Mouse (Mus musculus) erythroblast, embryonic 14.5 days (primary cell): ENCODE results near the gene Mocs1.
"Not testable (repeated sequence)": the region's sequence is repeated elsewhere in the genome, so short reads cannot be mapped to it uniquely, and the experiment has no call there.

Experiments
- GATA1 ChIP-seq: IDR thresholded peaks from 2 replicates; pipeline ENCODE4 v1.6.1; 2012; ENCODE audit warnings: low read length, inconsistent platforms, mixed read lengths
- TAL1 ChIP-seq: IDR thresholded peaks from 3 replicates; pipeline ENCODE4 v1.6.1; 2012; ENCODE audit warnings: low read length, inconsistent platforms, mixed read lengths

GRCm38 (mm10) chr17:49442841-49443240, 14.7 kb downstream of the Mocs1 start:
- TF ChIP-seq GATA1, TAL1: not testable (repeated sequence)
